ENCODE assay signal across 8 mouse cellular contexts in the genomic region with DNA sequence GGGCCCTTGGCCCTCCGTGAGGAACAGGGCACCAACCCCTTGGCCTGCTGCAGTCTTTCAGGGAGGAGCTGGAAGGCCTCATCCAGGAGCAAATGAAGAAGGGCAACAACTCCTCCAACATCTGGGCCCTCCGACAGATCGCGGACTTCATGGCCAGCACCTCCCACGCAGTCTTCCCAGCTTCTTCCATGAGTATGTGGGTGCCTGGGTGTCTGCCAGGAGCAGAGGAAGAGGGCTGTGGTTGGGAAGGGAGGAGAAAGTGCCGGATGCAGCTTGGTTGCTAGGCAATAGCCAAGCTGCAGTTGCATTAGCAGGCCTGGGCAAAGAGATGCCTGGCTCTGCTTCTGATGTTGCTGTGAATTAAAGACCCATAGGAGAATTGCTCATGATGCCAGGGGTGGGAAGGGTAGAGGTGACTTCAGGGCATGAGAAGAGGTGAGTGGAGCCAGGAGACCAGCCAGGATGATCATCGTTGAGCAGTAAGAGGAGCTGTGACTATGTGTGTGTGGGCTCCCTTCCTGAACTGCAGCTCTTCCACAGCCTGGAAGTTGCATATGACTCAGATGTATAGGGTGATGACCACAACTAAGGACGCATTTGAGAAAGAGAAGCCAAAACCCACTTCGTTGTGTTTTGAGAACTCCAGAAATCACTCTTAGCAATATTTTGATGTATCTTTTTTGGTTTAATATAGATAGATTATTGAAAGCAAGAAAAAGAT. TPM values are rescaled to one million over a fixed set of nuclear protein-coding genes. Genes with fewer than 3 reads are reported as not detected.
DNase-seq lines count a peak whose midpoint lies in the region; ATAC-seq and TF ChIP-seq lines count a peak whose summit lies in the region.

No protein-coding gene starts in this region.

- TF ChIP-seq CTCF in lung, embryonic 14.5 days (IDR thresholded peaks at IDR 0.05; ENCODE audit: low read depth) = no peak
- no peak for TF ChIP-seq CTCF in lung, adult 2 months (IDR thresholded peaks at IDR 0.05; ENCODE audit: insufficient read depth, low read length)

- TF ChIP-seq POLR2A in lung, adult 2 months (IDR thresholded peaks at IDR 0.05; ENCODE audit: borderline replicate concordance, extremely low read depth, low read depth, low read length) = no peak
- no peak for TF ChIP-seq POLR2A in myocyte (IDR thresholded peaks at IDR 0.05; ENCODE audit: insufficient read length, low read depth)

- H3K27me3 ChIP-seq in lung, embryonic 14.5 days (ENCODE audit: insufficient read depth, low read length) = no peaks in the 10 kb centered on the region
- H3K27me3 ChIP-seq in myocyte (ENCODE audit: control insufficient read depth, insufficient read depth, insufficient read length) = no peaks in the 10 kb centered on the region
- no peaks in the 10 kb centered on the region for H3K27me3 ChIP-seq in kidney, embryonic 15.5 days

- no peak overlapping the region for H3K9ac ChIP-seq in lung, embryonic 14.5 days
- no peak overlapping the region for H3K9ac ChIP-seq in kidney, embryonic 15.5 days

- no peak overlapping the region for H3K4me3 ChIP-seq in lung, embryonic 14.5 days (ENCODE audit: low read depth, low read length)
- no peak overlapping the region for H3K4me3 ChIP-seq in lung, adult 2 months (replicated peaks; ENCODE audit: extremely low read depth, low read depth, low read length)
- H3K4me3 ChIP-seq in myocyte = no peak overlapping the region
- H3K4me3 ChIP-seq in kidney, embryonic 15.5 days (replicated peaks) = no peak overlapping the region

- no peak for ATAC-seq in lung, embryonic 14.5 days (ENCODE audit: insufficient read depth)
- peak; percentile 89 for ATAC-seq in frontal cortex, adult (ENCODE audit: low TSS enrichment)
- no peak for ATAC-seq in megakaryocyte-erythroid progenitor cell, adult 5-6 weeks (replicated peaks; ENCODE audit: low FRiP score, low TSS enrichment, poor library complexity, severe bottlenecking)
- ATAC-seq in kidney, embryonic 15.5 days (replicated peaks; ENCODE audit: low FRiP score) = no peak

- H3K36me3 ChIP-seq in lung, embryonic 14.5 days (ENCODE audit: insufficient read depth) = no peaks in the 10 kb centered on the region
- no peaks in the 10 kb centered on the region for H3K36me3 ChIP-seq in myocyte (ENCODE audit: control insufficient read depth, insufficient read depth)
- no peaks in the 10 kb centered on the region for H3K36me3 ChIP-seq in kidney, embryonic 15.5 days

- H3K4me1 ChIP-seq in lung, embryonic 14.5 days (ENCODE audit: insufficient read depth) = no peaks in the 10 kb centered on the region
- no peaks in the 10 kb centered on the region for H3K4me1 ChIP-seq in lung, adult 2 months (ENCODE audit: control insufficient read depth, insufficient read depth, low read length)
- peaks cover 11% of the 10 kb centered on the region; the same call in 1 of the 2 replicates for H3K4me1 ChIP-seq in kidney, embryonic 15.5 days

- no peaks in the 10 kb centered on the region for H3K9me3 ChIP-seq in lung, embryonic 14.5 days (ENCODE audit: low read depth, low read length)
- H3K9me3 ChIP-seq in kidney, embryonic 15.5 days (replicated peaks) = no peaks in the 10 kb centered on the region

- WGBS in lung, embryonic 14.5 days = 63% methylated on average over 9 of the region's 9 CpGs
- 57% methylated on average over 9 of the region's 9 CpGs for WGBS in lung, adult 2 months
- WGBS in kidney, embryonic 15.5 days = 51% methylated on average over 9 of the region's 9 CpGs

- H3ac ChIP-seq in myocyte (ENCODE audit: control insufficient read depth, insufficient read length) = no peak overlapping the region

- no peaks in the 10 kb centered on the region for H3K79me2 ChIP-seq in myocyte (ENCODE audit: control insufficient read depth, insufficient read depth)

- DNase-seq in lung, embryonic 14.5 days = peak; percentile 34
- no peak for DNase-seq in lung, adult 2 months
- DNase-seq in layer of hippocampus, adult 11-12 months (ENCODE audit: low spot score) = peak; percentile 87
- DNase-seq in embryo, embryonic 9.5 days (ENCODE audit: extremely low spot score) = no peak

- no peak overlapping the region for H3K4me2 ChIP-seq in lung, embryonic 14.5 days
- H3K4me2 ChIP-seq in myocyte (ENCODE audit: low read depth) = peak overlapping the region; percentile 60
- no peak overlapping the region for H3K4me2 ChIP-seq in kidney, embryonic 15.5 days

- no peak overlapping the region for H3K27ac ChIP-seq in lung, embryonic 14.5 days (ENCODE audit: low read depth)
- no peak overlapping the region for H3K27ac ChIP-seq in kidney, embryonic 15.5 days

TF ChIP-seq in myocyte, 11 proteins besides CTCF, POLR2A, EP300 and RAD21:
- TF ChIP-seq MYOG (IDR thresholded peaks at IDR 0.05; ENCODE audit: control insufficient read depth in 1 of 3, insufficient read depth in 1 of 3, insufficient read length in 2 of 3, low read depth in 2 of 3) (no peak), CEBPB (IDR thresholded peaks at IDR 0.05; ENCODE audit: insufficient read depth, poor library complexity, severe bottlenecking) (no peak), MYOD1 (IDR thresholded peaks at IDR 0.05; ENCODE audit: control insufficient read depth in 1 of 3, insufficient read length in 2 of 3, low read depth in 2 of 3) (no peak), USF1 (IDR thresholded peaks at IDR 0.05; ENCODE audit: low read depth) (no peak), TCF12 (IDR thresholded peaks at IDR 0.05; ENCODE audit: insufficient read depth, poor library complexity, severe bottlenecking) (no peak), MAX (IDR thresholded peaks at IDR 0.05; ENCODE audit: low read depth) (no peak), REST (IDR thresholded peaks at IDR 0.05; ENCODE audit: insufficient read depth, insufficient read length) (no peak), TCF3 (IDR thresholded peaks at IDR 0.05; ENCODE audit: insufficient read length, low read depth) (no peak)

RNA-seq across cellular contexts. Expression of a gene that starts 58.5 kb away (rescaled TPM):
- polyA plus RNA-seq in lung, embryonic 14.5 days (2014; fragmentation: Nextera tagmentation; extraction: Ambion mirVana) = 1.6 and 2.2 TPM in 2 replicates
- polyA plus RNA-seq in lung, adult 2 months (2012; rRNA removed) = 0.17 and 0.80 TPM in 2 replicates
- 3.6 TPM for polyA plus RNA-seq in myocyte (2012; fragmentation: generic; extraction: Trizol)
- 109 and 115 TPM in 2 replicates for total RNA-seq in megakaryocyte-erythroid progenitor cell, adult 5-6 weeks (2014; fragmentation: Nextera tagmentation)
- 66.5 and 114 TPM in 2 replicates for total RNA-seq in megakaryocyte-erythroid progenitor cell, adult 5-6 weeks (2017)
- polyA plus RNA-seq in kidney, embryonic 15.5 days (2015; fragmentation: Nextera tagmentation; extraction: Ambion mirVana) = 5.9 and 7.2 TPM in 2 replicates

Comparison
In these comparisons a context has a peak if more than half of its experiments do, and no peak if none do; other contexts are left out.
1. DNase-seq: peak in lung, embryonic 14.5 days (single experiment) and layer of hippocampus, adult 11-12 months (single experiment); none in lung, adult 2 months (single experiment) and embryo, embryonic 9.5 days (single experiment).